Mouse (Mus musculus) forebrain, embryonic 10.5 days (tissue): ENCODE measurements around the gene Cblb. TPM values are rescaled to one million over a fixed set of nuclear protein-coding genes. Genes with fewer than 3 reads are reported as not detected.

ENCODE experiments used
- DNase-seq: peaks from one replicate; pipeline ENCODE4 v3.0.0-alpha.2; 2017; ENCODE audit warnings: low spot score; ENCODE audit errors: extremely low spot score
- H3K27ac ChIP-seq: fragments of 300-500 bp; sonication (generic); 2 replicates; pipeline ENCODE4 v1.5.1; 2016; ENCODE audit warnings: mild to moderate bottlenecking
- H3K27me3 ChIP-seq: fragments of 300-500 bp; sonication (generic); 2 replicates; pipeline ENCODE4 v1.6.1; 2016; ENCODE audit warnings: mild to moderate bottlenecking; ENCODE audit not compliant: poor library complexity, severe bottlenecking
- H3K36me3 ChIP-seq: fragments of 300-500 bp; sonication (generic); replicated peaks from 2 replicates; pipeline ENCODE4 v1.6.1; 2016; ENCODE audit warnings: mild to moderate bottlenecking, moderate library complexity
- H3K4me1 ChIP-seq: fragments of 300-500 bp; sonication (generic); 2 replicates; pipeline ENCODE4 v1.6.1; 2016
- H3K4me3 ChIP-seq: fragments of 300-500 bp; sonication (generic); 2 replicates; pipeline ENCODE4 v1.5.1; 2016; ENCODE audit warnings: mild to moderate bottlenecking, moderate library complexity
- H3K9me3 ChIP-seq: fragments of 300-500 bp; sonication (generic); 2 replicates; pipeline ENCODE4 v1.6.1; 2016; ENCODE audit warnings: mild to moderate bottlenecking, moderate library complexity
- WGBS: fragments of 180-500 bp; shearing (Covaris S2); methylation state at CpG from one replicate; pipeline ENCODE4 v1.1.7; 2016; 5-methylcytosine and 5-hydroxymethylcytosine counted together
- polyA plus RNA-seq: library from polyadenylated mRNA; unstranded; fragments of >200 nt; fragmentation: Nextera tagmentation; extraction: Ambion mirVana; gene quantifications from 2 replicates; pipeline ENCODE4 v1.2.1, GENCODE M21; 2016

Gene Cblb
- polyA plus RNA-seq, 1 experiment from 2014 or later, result 29.2 TPM

DNA sequence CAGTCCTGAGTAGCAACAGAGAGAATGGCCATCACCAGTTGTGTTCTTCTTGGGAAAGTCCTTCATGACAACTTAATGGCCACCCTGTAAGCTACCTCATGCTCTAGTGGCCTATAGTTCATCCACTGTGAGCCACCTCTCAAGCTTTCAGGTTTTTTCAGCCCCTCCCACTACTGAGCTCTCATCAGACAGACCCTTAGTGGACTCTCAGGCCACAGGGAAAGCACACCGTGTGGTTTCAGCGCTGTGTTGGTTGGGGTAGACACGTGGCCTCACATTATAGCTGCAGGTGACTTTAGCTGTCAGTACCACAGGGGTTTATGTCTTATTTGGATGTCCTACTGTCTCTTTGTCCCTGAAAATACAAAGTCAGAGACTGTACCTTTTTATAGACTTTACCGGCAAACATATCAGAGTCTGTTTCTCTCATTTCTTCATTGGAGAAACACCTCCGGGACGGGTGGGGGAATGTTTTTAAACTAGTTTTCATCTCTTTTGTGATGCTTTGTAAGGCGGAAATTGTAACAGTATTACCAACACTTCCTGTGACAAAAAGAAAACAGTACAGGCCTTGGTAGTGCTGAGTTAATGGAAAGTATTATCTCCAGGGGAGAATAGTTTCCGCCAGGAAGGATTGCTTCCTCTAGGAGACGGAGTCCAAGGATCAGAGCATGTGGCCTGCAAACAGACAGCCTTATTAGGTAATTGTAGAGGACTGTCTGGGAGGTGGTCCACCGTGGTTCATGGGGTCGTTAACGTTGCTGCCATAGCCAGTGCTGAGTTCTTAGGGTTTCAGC is 33.5 kb downstream of the Cblb start:
- no peak overlapping the region for H3K4me3 ChIP-seq
- H3K27me3 ChIP-seq, result no peaks in the 10 kb centered on the region
- H3K4me1 ChIP-seq, result peaks cover 40% of the 10 kb centered on the region
- no peak overlapping the region for H3K27ac ChIP-seq
- H3K36me3 ChIP-seq, result peaks cover 37% of the 10 kb centered on the region
- H3K9me3 ChIP-seq, result no peaks in the 10 kb centered on the region
- DNase-seq, result no peak
- WGBS, result 82% methylated on average over 12 of the region's 12 CpGs

DNA sequence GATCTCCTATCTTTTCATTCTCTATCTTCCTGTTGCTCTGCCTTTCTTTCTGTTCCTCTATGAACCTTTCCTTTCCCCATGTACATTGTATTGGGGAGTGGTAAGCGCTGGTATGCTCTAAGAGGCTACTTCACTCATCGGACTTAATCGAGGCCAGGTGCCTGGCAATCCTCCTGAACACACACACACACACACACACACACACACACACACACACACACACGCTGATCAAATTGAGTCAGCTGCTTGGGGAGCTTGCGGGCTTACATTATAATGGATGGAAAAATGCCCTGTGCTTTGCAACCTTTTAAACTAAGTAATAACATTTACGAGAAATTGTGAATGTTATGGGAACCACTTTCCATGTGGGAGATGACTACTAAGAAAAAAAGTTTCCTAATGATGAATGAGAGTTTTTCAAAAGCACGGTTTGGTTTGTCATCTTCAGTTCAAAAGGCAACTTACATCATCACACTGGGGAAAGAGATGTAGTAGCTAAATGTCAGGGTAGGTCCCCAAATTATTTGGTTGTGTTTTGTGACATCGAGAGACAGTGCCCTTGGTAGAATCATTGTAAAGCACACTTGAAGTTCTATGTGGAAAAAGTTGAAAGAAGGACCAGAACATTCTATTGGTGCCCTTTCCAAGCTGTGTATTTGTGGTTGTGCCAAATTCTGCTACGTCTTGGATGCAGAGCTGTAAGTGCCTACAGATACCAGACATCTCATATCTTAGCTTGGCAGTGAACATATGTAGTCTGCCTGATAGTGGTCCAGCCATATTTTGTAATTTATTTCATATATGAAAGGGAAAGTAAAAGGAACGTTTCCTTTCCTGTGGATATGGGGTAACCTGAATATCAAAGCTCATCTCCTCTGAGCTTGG is 36.8 kb downstream of the Cblb start:
- Histone ChIP-seq H3K9me3 (no peaks in the 10 kb centered on the region), H3K36me3 (peaks cover 38% of the 10 kb centered on the region), H3K4me3 (no peak overlapping the region), H3K27ac (no peak overlapping the region), H3K27me3 (no peaks in the 10 kb centered on the region), H3K4me1 (peaks cover 24% of the 10 kb centered on the region)
- 90% methylated on average over 10 of the region's 10 CpGs for WGBS
- no peak for DNase-seq

DNA sequence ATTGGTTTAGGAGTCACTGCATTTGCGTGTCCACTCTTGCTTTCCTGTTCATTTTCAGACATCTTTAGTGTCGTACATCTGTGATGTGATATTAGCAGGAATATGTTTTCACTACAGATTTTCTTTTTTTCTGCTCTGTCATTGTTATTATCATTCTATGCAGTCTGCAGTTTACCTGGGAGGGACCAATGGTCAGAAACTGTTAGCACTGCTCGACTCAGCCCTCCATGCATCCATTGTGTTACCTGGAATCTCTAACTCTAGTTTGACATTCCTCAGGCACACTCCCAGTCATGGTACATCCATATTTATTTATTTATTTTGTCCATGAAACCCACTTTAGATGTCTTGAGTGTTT is 37.5 kb downstream of the Cblb start:
- no peaks in the 10 kb centered on the region for H3K27me3 ChIP-seq
- H3K4me3 ChIP-seq, result no peak overlapping the region
- DNase-seq, result no peak
- H3K36me3 ChIP-seq, result peaks cover 35% of the 10 kb centered on the region
- H3K4me1 ChIP-seq, result peaks cover 24% of the 10 kb centered on the region
- no peaks in the 10 kb centered on the region for H3K9me3 ChIP-seq
- 98% methylated on average over 3 of the region's 3 CpGs for WGBS
- H3K27ac ChIP-seq, result no peak overlapping the region

DNA sequence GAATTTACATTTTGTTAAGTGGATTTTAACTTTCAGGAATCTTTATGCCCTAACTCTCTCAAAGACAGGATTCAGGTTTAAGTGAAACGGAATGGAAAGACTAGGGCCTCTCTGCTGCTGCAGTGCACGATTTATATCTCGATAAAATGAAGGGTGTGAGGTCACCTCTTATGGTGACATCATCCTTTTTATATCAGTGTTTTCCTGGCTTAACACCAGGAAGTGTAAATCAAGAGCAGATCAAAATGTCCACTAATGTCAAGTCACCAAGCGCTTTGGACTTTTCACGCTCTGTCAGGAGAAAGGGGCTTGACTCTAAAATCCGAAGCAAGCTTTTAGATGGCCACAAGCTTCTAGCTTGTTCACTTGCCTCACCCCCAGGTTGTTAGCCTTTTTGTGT is 38.6 kb downstream of the Cblb start:
- H3K4me1 ChIP-seq, result peaks cover 18% of the 10 kb centered on the region
- WGBS, result 94% methylated on average over 6 of the region's 6 CpGs
- no peak overlapping the region for H3K4me3 ChIP-seq
- no peaks in the 10 kb centered on the region for H3K27me3 ChIP-seq
- H3K9me3 ChIP-seq, result no peaks in the 10 kb centered on the region
- peaks cover 35% of the 10 kb centered on the region for H3K36me3 ChIP-seq
- no peak for DNase-seq
- H3K27ac ChIP-seq, result no peak overlapping the region

GRCm38 (mm10) chr16:52070128-52070527 is 39.1 kb downstream of the Cblb start:
- 97% methylated on average over 5 of the region's 5 CpGs for whole genome bisulfite sequencing
- H3K27me3 ChIP-seq, result no peaks in the 10 kb centered on the region

DNA sequence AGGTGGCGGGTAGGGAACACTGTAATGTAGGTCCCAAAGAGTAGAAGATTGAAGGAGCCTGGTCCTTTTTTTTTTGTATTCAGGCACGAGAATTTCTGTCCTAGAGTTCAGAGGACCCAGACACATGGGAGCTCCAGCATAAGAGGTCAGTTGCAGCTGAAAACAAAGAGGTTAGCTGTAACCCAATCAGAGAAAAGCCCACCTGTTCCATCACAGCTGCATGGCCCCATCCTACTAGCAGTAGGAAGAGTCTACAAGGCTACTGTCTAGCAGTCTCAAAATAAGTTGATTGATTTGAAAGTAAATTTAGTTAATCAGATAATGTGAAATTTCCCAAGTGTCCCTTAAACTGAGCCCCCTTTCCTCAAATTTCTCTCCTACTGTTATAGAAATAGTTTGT is 40.3 kb downstream of the Cblb start:
- peaks cover 14% of the 10 kb centered on the region for H3K4me1 ChIP-seq
- no peak overlapping the region for H3K4me3 ChIP-seq
- 79% methylated on average over 2 of the region's 2 CpGs for WGBS
- no peaks in the 10 kb centered on the region for H3K9me3 ChIP-seq
- DNase-seq, result no peak
- no peak overlapping the region for H3K27ac ChIP-seq
- peaks cover 25% of the 10 kb centered on the region for H3K36me3 ChIP-seq
- no peaks in the 10 kb centered on the region for H3K27me3 ChIP-seq

More at GRCm38 (mm10) chr16:52070128-52070527, 39.1 kb downstream of the Cblb start:
- peaks cover 30% of the 10 kb centered on the region for H3K36me3 ChIP-seq
- no peak overlapping the region for H3K4me3 ChIP-seq
- H3K9me3 ChIP-seq, result no peaks in the 10 kb centered on the region
- DNase-seq, result no peak
- peaks cover 14% of the 10 kb centered on the region for H3K4me1 ChIP-seq
- H3K27ac ChIP-seq, result no peak overlapping the region

GRCm38 (mm10) chr16:52071766-52072209 is 40.8 kb downstream of the Cblb start:
- Histone ChIP-seq H3K9me3 (no peaks in the 10 kb centered on the region), H3K4me3 (no peak overlapping the region), H3K36me3 (peaks cover 23% of the 10 kb centered on the region), H3K27ac (no peak overlapping the region), H3K4me1 (peaks cover 14% of the 10 kb centered on the region), H3K27me3 (no peaks in the 10 kb centered on the region)
- 88% methylated on average over 6 of the region's 6 CpGs for WGBS
- DNase-seq, result no peak

DNA sequence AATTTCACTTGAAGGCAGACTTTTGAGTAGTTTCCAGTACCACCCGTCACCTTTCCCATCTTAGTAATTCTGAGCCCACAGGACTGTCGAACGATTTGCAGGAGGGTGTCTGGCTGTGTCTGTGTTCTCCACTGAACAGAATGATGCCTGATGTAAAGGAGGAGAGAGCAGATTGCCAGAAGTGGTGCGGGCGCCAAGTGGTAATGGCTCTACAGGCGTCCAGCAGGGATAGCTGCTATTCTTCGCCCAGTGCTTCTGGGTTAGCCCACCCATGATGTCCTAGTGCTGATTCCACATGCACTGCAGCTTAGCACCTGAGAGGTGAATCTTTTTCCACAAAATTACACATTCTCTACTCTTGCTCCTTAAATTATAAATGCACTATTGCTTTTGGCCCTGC is 45.6 kb downstream of the Cblb start:
- Histone ChIP-seq H3K4me3 (no peak overlapping the region), H3K27me3 (no peaks in the 10 kb centered on the region), H3K36me3 (peaks cover 7% of the 10 kb centered on the region; the same call in 1 of the 2 replicates), H3K4me1 (peaks cover 7% of the 10 kb centered on the region; the same call in 1 of the 2 replicates), H3K9me3 (no peaks in the 10 kb centered on the region), H3K27ac (no peak overlapping the region)
- 94% methylated on average over 7 of the region's 7 CpGs for WGBS
- no peak for DNase-seq

GRCm38 (mm10) chr16:52077901-52078300 is 46.9 kb downstream of the Cblb start:
- peaks cover 6% of the 10 kb centered on the region; the same call in 1 of the 2 replicates for H3K4me1 ChIP-seq
- no peaks in the 10 kb centered on the region for H3K27me3 ChIP-seq
- no peak overlapping the region for H3K27ac ChIP-seq
- no peak overlapping the region for H3K4me3 ChIP-seq
- H3K36me3 ChIP-seq, result peaks cover 5% of the 10 kb centered on the region; the same call in 1 of the 2 replicates
- WGBS, result 74% methylated on average over 4 of the region's 4 CpGs
- no peak for DNase-seq
- no peaks in the 10 kb centered on the region for H3K9me3 ChIP-seq

DNA sequence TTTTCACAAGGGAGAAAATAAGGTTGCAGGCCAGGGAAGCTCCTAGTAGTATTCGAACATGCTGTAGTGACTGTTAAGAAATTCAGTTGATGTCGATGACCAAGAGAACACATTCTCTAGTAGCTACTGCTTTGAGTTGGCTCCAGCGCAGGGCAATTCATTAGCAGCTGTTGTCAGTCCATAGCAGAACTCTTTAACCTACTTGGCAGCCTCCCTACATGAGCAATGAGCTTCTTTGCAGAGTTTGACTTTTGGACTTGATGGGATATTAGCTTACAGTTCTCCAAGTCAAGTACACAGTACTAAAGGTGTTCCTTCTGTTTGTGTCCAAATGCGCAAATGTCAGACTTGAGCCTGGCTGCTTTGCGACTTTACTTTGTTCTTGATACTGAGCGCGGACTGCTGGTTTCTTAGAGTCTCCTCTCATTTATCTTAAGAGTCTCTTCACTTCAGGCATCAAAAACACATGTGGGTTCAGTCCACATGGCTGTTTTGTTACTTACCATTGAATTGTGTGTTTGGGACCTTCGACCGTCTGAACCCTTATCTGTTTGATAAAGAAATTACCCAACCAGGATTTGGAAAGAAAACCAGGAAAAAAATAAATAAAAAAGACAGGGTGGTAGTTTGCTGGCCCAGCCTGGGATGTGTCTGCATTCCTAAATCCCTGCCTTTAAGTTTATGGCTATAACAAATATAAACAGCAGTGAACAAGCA is 47.9 kb downstream of the Cblb start:
- no peaks in the 10 kb centered on the region for H3K9me3 ChIP-seq
- peaks cover 5% of the 10 kb centered on the region; the same call in 1 of the 2 replicates for H3K36me3 ChIP-seq
- no peaks in the 10 kb centered on the region for H3K27me3 ChIP-seq
- no peak for DNase-seq
- H3K4me1 ChIP-seq, result peaks cover 6% of the 10 kb centered on the region; the same call in 1 of the 2 replicates
- no peak overlapping the region for H3K4me3 ChIP-seq
- H3K27ac ChIP-seq, result no peak overlapping the region
- WGBS, result 92% methylated on average over 9 of the region's 9 CpGs

DNA sequence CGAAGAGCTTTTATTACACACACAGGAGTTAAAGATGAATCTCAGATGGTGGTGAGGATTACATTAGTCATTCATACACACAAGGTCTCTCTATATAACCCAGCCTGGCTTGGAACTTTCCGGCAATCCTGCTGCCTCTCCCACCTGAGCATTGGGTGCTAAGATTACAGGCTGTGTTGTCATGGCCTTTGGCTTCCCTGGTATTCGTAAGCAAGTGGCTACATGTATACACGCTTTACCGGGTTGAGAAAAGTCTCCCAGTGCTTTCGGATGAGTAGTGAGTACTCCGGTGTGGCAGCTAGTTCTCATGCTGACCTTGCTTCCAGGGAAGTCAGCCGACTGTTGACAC is 48.4 kb downstream of the Cblb start:
- Histone ChIP-seq H3K9me3 (no peaks in the 10 kb centered on the region), H3K36me3 (peaks cover under 1% of the 10 kb centered on the region; the same call in 1 of the 2 replicates), H3K4me3 (no peak overlapping the region), H3K27ac (no peak overlapping the region), H3K4me1 (peaks cover 6% of the 10 kb centered on the region; the same call in 1 of the 2 replicates), H3K27me3 (no peaks in the 10 kb centered on the region)
- no peak for DNase-seq
- 96% methylated on average over 8 of the region's 8 CpGs for WGBS

GRCm38 (mm10) chr16:52080619-52081395 is 49.8 kb downstream of the Cblb start:
- Histone ChIP-seq H3K4me1 (peaks cover 6% of the 10 kb centered on the region; the same call in 1 of the 2 replicates), H3K27ac (no peak overlapping the region), H3K9me3 (no peaks in the 10 kb centered on the region), H3K36me3 (no peaks in the 10 kb centered on the region; the same call in 1 of the 2 replicates), H3K4me3 (no peak overlapping the region), H3K27me3 (no peaks in the 10 kb centered on the region)
- DNase-seq, result no peak
- 92% methylated on average over 11 of the region's 11 CpGs for WGBS
